Mouse (Mus musculus): ENCODE measurements at regions not wholly inside any gene's neighbourhood (a gene's known extent, or its start where the extent isn't known, plus 50 kb on each side); places are given as distances from the start of the nearest gene placed in this dataset.

DNA sequence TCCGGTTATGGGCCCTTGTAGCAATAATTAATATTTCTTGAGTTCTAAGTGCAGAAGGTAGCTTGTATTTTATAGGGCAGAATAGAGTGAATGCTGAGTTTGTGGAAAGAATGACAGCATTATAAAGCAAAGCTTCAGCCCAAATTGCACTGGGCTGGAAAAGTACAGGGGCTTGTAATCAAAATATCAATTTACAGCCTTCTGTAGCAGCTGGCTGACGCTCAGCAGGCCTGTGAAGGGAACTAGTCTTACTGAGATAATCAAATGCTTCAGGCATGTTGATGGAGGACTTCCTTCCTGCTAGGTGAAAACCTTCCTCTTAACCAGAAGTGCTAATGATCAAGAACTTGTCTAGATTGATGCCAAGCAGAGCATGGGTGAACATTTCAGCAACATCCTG, 257.9 kb upstream of the Sdr16c6 start:
- no peak overlapping the region for H3K27ac ChIP-seq (ENCODE audit: poor library complexity, severe bottlenecking)
- WGBS, result 47% methylated on average over 2 of the region's 2 CpGs
- H3K36me3 ChIP-seq, result no peaks in the 10 kb centered on the region
- no peak overlapping the region for H3K9ac ChIP-seq
- H3K27me3 ChIP-seq (replicated peaks), result no peaks in the 10 kb centered on the region
- no peak overlapping the region for H3K4me3 ChIP-seq
- no peak overlapping the region for H3K4me2 ChIP-seq
- no peaks in the 10 kb centered on the region for H3K4me1 ChIP-seq (replicated peaks)
- H3K9me3 ChIP-seq (replicated peaks), result no peaks in the 10 kb centered on the region
- no peak for ATAC-seq (ENCODE audit: insufficient number of reproducible peaks, low FRiP score)

DNA sequence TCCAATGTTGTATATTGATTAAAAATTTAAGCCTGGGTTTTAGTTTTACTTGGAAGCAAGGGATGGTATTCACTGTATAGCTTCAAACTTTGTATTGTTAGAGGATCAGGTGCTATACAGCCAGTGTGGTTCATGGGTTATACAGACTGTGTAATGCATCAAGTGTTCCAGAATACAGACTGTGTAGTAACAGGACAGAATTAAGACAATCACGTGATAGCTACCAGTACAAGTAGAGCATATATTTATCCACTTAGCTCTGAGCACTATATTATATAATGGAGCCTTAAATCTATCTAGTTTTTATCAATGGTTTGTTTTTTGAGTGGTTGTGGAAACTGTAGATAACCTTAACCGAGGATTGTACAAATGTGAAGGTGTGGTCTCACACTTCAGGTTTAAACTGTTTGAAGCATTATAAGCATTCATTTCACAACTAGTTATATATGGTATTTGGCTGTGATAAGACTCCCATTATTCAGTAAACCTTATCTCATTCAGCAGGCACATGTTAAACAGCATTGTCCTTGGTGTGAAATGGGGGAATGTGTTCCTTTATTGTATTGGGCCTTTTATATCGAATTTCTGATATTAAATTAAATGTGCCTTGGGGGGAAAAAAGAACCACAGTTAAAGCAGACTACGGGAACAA, 256.3 kb upstream of the Sdr16c6 start:
- H3K27ac ChIP-seq (ENCODE audit: poor library complexity, severe bottlenecking), result no peak overlapping the region
- H3K4me3 ChIP-seq, result no peak overlapping the region
- H3K9me3 ChIP-seq (replicated peaks), result 0 out of 2 replicates have a peak, but pooled peaks cover 4% of the 10 kb centered on the region
- 63% methylated on average over 4 of the region's 4 CpGs for WGBS
- H3K4me2 ChIP-seq, result no peak overlapping the region
- no peaks in the 10 kb centered on the region for H3K4me1 ChIP-seq (replicated peaks)
- no peaks in the 10 kb centered on the region for H3K36me3 ChIP-seq
- ATAC-seq (ENCODE audit: insufficient number of reproducible peaks, low FRiP score), result no peak
- no peaks in the 10 kb centered on the region for H3K27me3 ChIP-seq (replicated peaks)
- H3K9ac ChIP-seq, result no peak overlapping the region

DNA sequence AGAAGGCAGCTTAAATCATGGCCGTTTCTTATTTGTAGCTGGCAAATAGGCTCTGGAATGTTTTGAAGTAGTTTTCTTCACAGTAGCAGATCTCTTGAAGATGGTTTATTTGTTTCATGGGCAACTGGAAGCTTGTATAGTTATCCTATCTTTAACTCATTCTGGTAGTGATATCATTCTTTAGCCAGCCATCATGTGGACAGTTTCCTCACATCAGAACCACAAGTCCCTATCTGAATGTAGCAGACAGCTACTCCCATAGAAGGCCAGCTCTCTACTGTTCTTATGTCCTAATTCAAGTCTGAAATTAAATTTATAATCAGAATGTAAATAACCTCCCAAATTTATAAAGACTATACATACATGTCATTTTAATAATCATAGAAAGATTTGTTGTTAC, 253.8 kb upstream of the Sdr16c6 start:
- WGBS, result 82% methylated on average over 1 of the region's 1 CpGs
- H3K9ac ChIP-seq, result no peak overlapping the region
- H3K9me3 ChIP-seq (replicated peaks), result 0 out of 2 replicates have a peak, but pooled peaks cover 4% of the 10 kb centered on the region
- no peak overlapping the region for H3K27ac ChIP-seq (ENCODE audit: poor library complexity, severe bottlenecking)
- no peak overlapping the region for H3K4me2 ChIP-seq
- no peaks in the 10 kb centered on the region for H3K4me1 ChIP-seq (replicated peaks)
- no peak for ATAC-seq (ENCODE audit: insufficient number of reproducible peaks, low FRiP score)
- no peaks in the 10 kb centered on the region for H3K36me3 ChIP-seq
- H3K27me3 ChIP-seq (replicated peaks), result no peaks in the 10 kb centered on the region
- no peak overlapping the region for H3K4me3 ChIP-seq

GRCm38 (mm10) chr4:4315651-4316411, 238.5 kb upstream of the Sdr16c6 start:
- WGBS, result 71% methylated on average over 3 of the region's 3 CpGs
- Histone ChIP-seq H3K27me3 (replicated peaks) (no peaks in the 10 kb centered on the region), H3K4me2 (no peak overlapping the region), H3K9me3 (replicated peaks) (no peaks in the 10 kb centered on the region), H3K36me3 (no peaks in the 10 kb centered on the region), H3K27ac (ENCODE audit: poor library complexity, severe bottlenecking) (no peak overlapping the region), H3K4me1 (replicated peaks) (no peaks in the 10 kb centered on the region), H3K9ac (no peak overlapping the region), H3K4me3 (no peak overlapping the region)
- no peak for ATAC-seq (ENCODE audit: insufficient number of reproducible peaks, low FRiP score)

- Histone ChIP-seq H3K4me3 (no peak overlapping the region), H3K4me1 (replicated peaks) (no peaks in the 10 kb centered on the region), H3K27me3 (replicated peaks) (no peaks in the 10 kb centered on the region), H3K36me3 (no peaks in the 10 kb centered on the region), H3K4me2 (no peak overlapping the region), H3K27ac (ENCODE audit: poor library complexity, severe bottlenecking) (no peak overlapping the region), H3K9me3 (replicated peaks) (no peaks in the 10 kb centered on the region), H3K9ac (no peak overlapping the region)
- no peak for ATAC-seq (ENCODE audit: insufficient number of reproducible peaks, low FRiP score)
Measured at GRCm38 (mm10) chr4:4311496-4311895, 234.2 kb upstream of the Sdr16c6 start.

DNA sequence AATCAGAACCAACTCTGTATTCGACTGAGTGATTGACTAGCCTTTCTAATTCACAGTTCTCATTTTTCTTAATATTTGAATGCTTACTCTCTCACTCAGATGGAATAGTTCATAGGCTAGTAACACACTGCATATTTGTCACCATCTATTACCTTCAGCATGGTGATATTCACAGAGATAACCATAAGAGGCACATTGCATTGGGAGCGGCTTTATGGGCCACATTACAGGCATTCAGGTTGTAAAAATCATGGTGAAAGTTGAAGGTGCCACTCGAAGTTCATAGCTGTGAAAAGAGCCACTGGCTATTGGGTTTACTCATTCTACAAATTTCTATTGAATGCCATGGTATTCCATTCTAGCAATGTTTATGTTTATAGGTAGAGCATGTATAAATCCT, 229.6 kb upstream of the Sdr16c6 start:
- Histone ChIP-seq H3K36me3 (no peaks in the 10 kb centered on the region), H3K9ac (no peak overlapping the region), H3K4me1 (replicated peaks) (no peaks in the 10 kb centered on the region), H3K4me3 (no peak overlapping the region), H3K27ac (ENCODE audit: poor library complexity, severe bottlenecking) (no peak overlapping the region), H3K27me3 (replicated peaks) (no peaks in the 10 kb centered on the region), H3K4me2 (no peak overlapping the region), H3K9me3 (replicated peaks) (no peaks in the 10 kb centered on the region)
- WGBS, result 60% methylated on average over 3 of the region's 3 CpGs
- no peak for ATAC-seq (ENCODE audit: insufficient number of reproducible peaks, low FRiP score)

DNA sequence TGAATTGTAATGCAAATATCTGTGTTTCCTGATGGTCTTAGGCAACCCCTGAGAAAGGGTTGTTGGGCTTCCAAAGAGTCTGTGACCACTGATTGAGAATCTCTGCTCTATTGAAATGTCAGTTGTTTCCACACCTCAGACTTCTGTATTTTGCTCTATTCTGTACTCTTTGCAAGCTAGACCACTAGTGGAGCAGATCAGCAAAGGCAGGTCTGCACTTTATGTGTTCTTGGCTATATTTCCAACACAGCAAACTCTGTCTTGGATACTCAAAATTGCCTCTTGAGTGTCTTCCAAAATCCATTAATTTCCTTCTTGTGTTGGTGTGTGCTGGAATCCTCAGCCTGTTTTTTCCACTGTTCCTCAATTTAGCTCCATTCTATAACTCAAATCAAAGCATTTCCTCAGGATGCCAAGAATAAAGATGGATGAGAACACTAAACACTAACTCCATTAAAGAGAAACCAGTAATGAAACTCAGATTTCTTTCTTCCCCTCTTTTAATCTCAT, 228.5 kb upstream of the Sdr16c6 start:
- H3K4me1 ChIP-seq (replicated peaks), result no peaks in the 10 kb centered on the region
- no peaks in the 10 kb centered on the region for H3K27me3 ChIP-seq (replicated peaks)
- H3K4me2 ChIP-seq, result no peak overlapping the region
- no peak overlapping the region for H3K4me3 ChIP-seq
- H3K9me3 ChIP-seq (replicated peaks), result no peaks in the 10 kb centered on the region
- ATAC-seq (ENCODE audit: insufficient number of reproducible peaks, low FRiP score), result no peak
- no peak overlapping the region for H3K9ac ChIP-seq
- H3K27ac ChIP-seq (ENCODE audit: poor library complexity, severe bottlenecking), result no peak overlapping the region
- no peaks in the 10 kb centered on the region for H3K36me3 ChIP-seq

DNA sequence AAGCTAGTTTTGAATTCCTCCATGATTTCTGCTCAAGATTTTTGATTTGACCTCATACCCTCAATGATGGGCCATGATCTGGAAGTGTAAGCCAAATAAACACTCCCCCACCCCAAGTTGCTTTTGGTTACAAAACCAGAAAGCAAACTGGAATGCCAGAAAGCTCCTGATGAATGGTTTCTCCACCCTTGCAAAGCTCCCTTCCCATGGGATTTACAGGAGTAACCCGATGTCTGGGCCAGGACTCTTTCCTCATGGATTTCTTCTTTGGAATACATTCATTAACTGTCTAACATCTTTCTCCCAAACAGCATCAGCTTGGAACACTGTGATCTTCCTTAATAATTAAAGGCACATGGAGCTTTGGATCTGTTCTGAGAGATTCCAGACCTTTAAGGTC, 227.3 kb upstream of the Sdr16c6 start:
- Histone ChIP-seq H3K4me1 (replicated peaks) (no peaks in the 10 kb centered on the region), H3K4me2 (no peak overlapping the region), H3K9me3 (replicated peaks) (no peaks in the 10 kb centered on the region), H3K4me3 (no peak overlapping the region), H3K27ac (ENCODE audit: poor library complexity, severe bottlenecking) (no peak overlapping the region), H3K36me3 (no peaks in the 10 kb centered on the region), H3K9ac (no peak overlapping the region), H3K27me3 (replicated peaks) (no peaks in the 10 kb centered on the region)
- WGBS, result 65% methylated on average over 1 of the region's 1 CpGs
- ATAC-seq (ENCODE audit: insufficient number of reproducible peaks, low FRiP score), result no peak

DNA sequence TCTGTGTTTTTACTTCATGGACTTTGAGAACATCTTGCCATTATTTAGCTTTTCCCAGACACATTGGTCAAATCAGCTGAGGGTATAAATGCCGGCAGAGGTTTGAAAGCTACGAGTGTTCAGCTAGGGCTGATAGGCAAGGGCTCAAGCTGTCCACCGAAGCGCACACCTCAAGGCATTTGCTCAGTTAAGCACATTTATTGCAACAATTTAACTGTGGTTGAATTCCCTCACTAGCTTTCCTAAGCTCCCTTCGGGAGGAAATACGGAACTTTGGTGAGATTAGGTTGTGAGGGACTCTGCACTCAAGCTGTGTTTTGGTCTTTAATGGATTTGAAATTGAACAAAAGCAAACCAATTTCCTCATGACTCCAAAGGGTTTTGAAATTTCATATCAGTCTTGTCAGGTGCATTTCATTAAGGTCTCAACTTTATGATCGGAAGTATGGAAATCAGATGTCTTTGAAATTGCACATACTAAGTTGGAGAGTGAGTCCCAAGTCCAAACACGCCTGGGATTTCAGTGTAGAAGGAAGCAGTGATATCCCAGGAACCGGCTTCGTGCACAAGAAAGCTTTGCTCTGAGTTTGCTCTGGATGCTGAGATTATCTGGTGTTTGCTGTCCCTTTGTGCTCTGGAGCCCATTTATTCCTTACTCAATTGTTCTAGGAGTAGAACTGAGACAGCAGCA, 223.0 kb upstream of the Sdr16c6 start:
- Histone ChIP-seq H3K4me2 (no peak overlapping the region), H3K4me3 (no peak overlapping the region), H3K27me3 (replicated peaks) (no peaks in the 10 kb centered on the region), H3K4me1 (replicated peaks) (no peaks in the 10 kb centered on the region), H3K36me3 (no peaks in the 10 kb centered on the region), H3K27ac (ENCODE audit: poor library complexity, severe bottlenecking) (no peak overlapping the region), H3K9ac (no peak overlapping the region), H3K9me3 (replicated peaks) (no peaks in the 10 kb centered on the region)
- ATAC-seq (ENCODE audit: insufficient number of reproducible peaks, low FRiP score), result no peak
- WGBS, result 75% methylated on average over 10 of the region's 10 CpGs

- no peak overlapping the region for H3K9ac ChIP-seq
- H3K4me1 ChIP-seq (replicated peaks), result no peaks in the 10 kb centered on the region
- H3K27ac ChIP-seq (ENCODE audit: poor library complexity, severe bottlenecking), result no peak overlapping the region
- H3K4me2 ChIP-seq, result no peak overlapping the region
- no peaks in the 10 kb centered on the region for H3K9me3 ChIP-seq (replicated peaks)
- ATAC-seq (ENCODE audit: insufficient number of reproducible peaks, low FRiP score), result no peak
- no peaks in the 10 kb centered on the region for H3K27me3 ChIP-seq (replicated peaks)
- no peaks in the 10 kb centered on the region for H3K36me3 ChIP-seq
- WGBS, result 22% methylated on average over 1 of the region's 1 CpGs
- no peak overlapping the region for H3K4me3 ChIP-seq
Measured at GRCm38 (mm10) chr4:4299631-4300030, 222.3 kb upstream of the Sdr16c6 start.

DNA sequence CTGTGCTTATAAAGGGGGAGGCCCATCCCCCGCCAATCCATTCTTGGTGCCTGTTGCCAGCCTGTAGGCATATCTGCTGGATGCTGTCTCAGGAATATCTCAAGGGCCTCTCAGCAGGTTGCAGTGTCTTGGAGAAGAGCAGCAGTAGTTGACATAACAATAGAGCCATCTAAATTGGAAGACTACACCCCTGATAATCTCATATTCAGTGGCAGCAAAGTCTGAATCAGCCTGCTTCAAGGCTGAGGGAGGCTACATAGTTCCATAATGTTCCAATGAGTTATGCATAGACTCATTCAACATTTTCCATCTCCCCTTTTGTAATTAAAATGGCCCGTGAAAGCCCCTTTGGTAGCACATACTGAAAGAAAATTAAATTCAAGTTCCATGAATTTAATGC, 172.3 kb upstream of the Sdr16c6 start:
- WGBS, result 82% methylated on average over 2 of the region's 2 CpGs
- no peaks in the 10 kb centered on the region for H3K4me1 ChIP-seq (replicated peaks)
- H3K4me2 ChIP-seq, result no peak overlapping the region
- H3K9ac ChIP-seq, result no peak overlapping the region
- H3K4me3 ChIP-seq, result no peak overlapping the region
- 0 out of 2 replicates have a peak, but pooled peaks cover 8% of the 10 kb centered on the region for H3K9me3 ChIP-seq (replicated peaks)
- H3K36me3 ChIP-seq, result no peaks in the 10 kb centered on the region
- ATAC-seq (ENCODE audit: insufficient number of reproducible peaks, low FRiP score), result no peak
- H3K27ac ChIP-seq (ENCODE audit: poor library complexity, severe bottlenecking), result no peak overlapping the region
- no peaks in the 10 kb centered on the region for H3K27me3 ChIP-seq (replicated peaks)
